7 mouse cellular contexts compared by ENCODE assay signal in genomic region chr19:46338331-46338936, GRCm38 (mm10). TPM values are rescaled to one million over a fixed set of nuclear protein-coding genes. Genes with fewer than 3 reads are reported as not detected.
A peak's percentile ranks its signal among the peaks of the same experiment; 100 is the strongest.
DNase-seq lines count a peak whose midpoint lies in the region; ATAC-seq lines count a peak whose summit lies in the region.

Cuedc2 (minus strand) TSS chr19:46338702.

- H3K9me3 ChIP-seq in embryonic facial prominence, embryonic 11.5 days (replicated peaks; ENCODE audit: control insufficient read depth, low read length), result no peaks in the 10 kb centered on the region
- H3K9me3 ChIP-seq in limb, embryonic 10.5 days (replicated peaks), result no peaks in the 10 kb centered on the region
- no peaks in the 10 kb centered on the region for H3K9me3 ChIP-seq in midbrain, embryonic 13.5 days

- peak; percentile 83 for ATAC-seq in embryonic facial prominence, embryonic 11.5 days (replicated peaks; ENCODE audit: insufficient number of reproducible peaks, low FRiP score, low TSS enrichment, low read depth)
- peak; percentile 64 for ATAC-seq in granulocyte monocyte progenitor cell, adult 5-6 weeks (replicated peaks; ENCODE audit: poor library complexity, severe bottlenecking)
- peak; percentile 88 for ATAC-seq in midbrain, embryonic 13.5 days

- H3K4me1 ChIP-seq in embryonic facial prominence, embryonic 11.5 days (ENCODE audit: control insufficient read depth, insufficient read depth, low read length), result peaks cover 5% of the 10 kb centered on the region
- peaks cover 20% of the 10 kb centered on the region for H3K4me1 ChIP-seq in limb, embryonic 10.5 days
- peaks cover 22% of the 10 kb centered on the region for H3K4me1 ChIP-seq in midbrain, embryonic 13.5 days (replicated peaks)

- no peaks in the 10 kb centered on the region for H3K36me3 ChIP-seq in embryonic facial prominence, embryonic 11.5 days (replicated peaks; ENCODE audit: control insufficient read depth, insufficient read depth, low read depth, low read length)
- H3K36me3 ChIP-seq in limb, embryonic 10.5 days, result no peaks in the 10 kb centered on the region
- no peaks in the 10 kb centered on the region for H3K36me3 ChIP-seq in midbrain, embryonic 13.5 days

- peak within 1 kb of the TSS; percentile 83 for H3K9ac ChIP-seq in embryonic facial prominence, embryonic 11.5 days (replicated peaks; ENCODE audit: low read length)
- H3K9ac ChIP-seq in midbrain, embryonic 13.5 days (replicated peaks), result peak within 1 kb of the TSS; percentile 74

- no peaks in the 10 kb centered on the region for H3K27me3 ChIP-seq in embryonic facial prominence, embryonic 11.5 days (ENCODE audit: control insufficient read depth, insufficient read depth, low read length)
- H3K27me3 ChIP-seq in limb, embryonic 10.5 days (ENCODE audit: low read depth, poor library complexity, severe bottlenecking), result peaks cover 13% of the 10 kb centered on the region; the same call in 1 of the 2 replicates
- H3K27me3 ChIP-seq in midbrain, embryonic 13.5 days, result peaks cover 6% of the 10 kb centered on the region; the same call in 1 of the 2 replicates

- H3K27ac ChIP-seq in embryonic facial prominence, embryonic 11.5 days (replicated peaks; ENCODE audit: low read depth, low read length), result 0 out of 2 replicates have a peak within 1 kb of the TSS, but pooled peaks have one; percentile 35
- H3K27ac ChIP-seq in limb, embryonic 10.5 days, result peak within 1 kb of the TSS; percentile 89
- peak within 1 kb of the TSS; percentile 85 for H3K27ac ChIP-seq in midbrain, embryonic 13.5 days

- under 1% methylated on average over 31 of the region's 31 CpGs for WGBS in embryonic facial prominence, embryonic 11.5 days
- WGBS in limb, embryonic 10.5 days, result under 1% methylated on average over 31 of the region's 31 CpGs
- under 1% methylated on average over 31 of the region's 31 CpGs for WGBS in midbrain, embryonic 13.5 days

- peak within 1 kb of the TSS; percentile 81 for H3K4me2 ChIP-seq in embryonic facial prominence, embryonic 11.5 days (ENCODE audit: low read depth, low read length)
- peak within 1 kb of the TSS; percentile 71 for H3K4me2 ChIP-seq in midbrain, embryonic 13.5 days (replicated peaks)

- peak; percentile 96 for DNase-seq in adrenal gland, postnatal 14 days
- peak; percentile 96 for DNase-seq in embryonic facial prominence, embryonic 11.5 days (ENCODE audit: low spot score)
- peak; percentile 96 for DNase-seq in kidney, adult 11 months
- DNase-seq in limb, embryonic 10.5 days (ENCODE audit: low spot score), result peak; percentile 95
- DNase-seq in spleen, adult 12 weeks (ENCODE audit: low spot score), result peak; percentile 91

- H3K4me3 ChIP-seq in embryonic facial prominence, embryonic 11.5 days (ENCODE audit: low read depth, low read length), result peak within 1 kb of the TSS; percentile 71
- H3K4me3 ChIP-seq in limb, embryonic 10.5 days, result peak within 1 kb of the TSS; percentile 73
- peak within 1 kb of the TSS; percentile 68 for H3K4me3 ChIP-seq in midbrain, embryonic 13.5 days (replicated peaks)

RNA-seq across cellular contexts. Expression of gene Cuedc2, which starts in this region (rescaled TPM):
- 71.8 and 77.5 TPM in 2 replicates for total RNA-seq in adrenal gland, postnatal 14 days (2021)
- polyA plus RNA-seq in embryonic facial prominence, embryonic 11.5 days (2014; fragmentation: Nextera tagmentation; extraction: Ambion mirVana), result 183 and 199 TPM in 2 replicates
- total RNA-seq in granulocyte monocyte progenitor cell, adult 5-6 weeks (2014; fragmentation: Nextera tagmentation), result 104 and 108 TPM in 2 replicates
- 158 and 161 TPM in 2 replicates for total RNA-seq in granulocyte monocyte progenitor cell, adult 5-6 weeks (2017)
- polyA plus RNA-seq in limb, embryonic 10.5 days (2016; fragmentation: Nextera tagmentation; extraction: Ambion mirVana), result 150 and 183 TPM in 2 replicates
- 290 TPM in 2 replicates for polyA plus RNA-seq in midbrain, embryonic 13.5 days (2015; fragmentation: Nextera tagmentation; extraction: Ambion mirVana)

Comparison
In these comparisons a context has a peak if more than half of its experiments do, and no peak if none do; other contexts are left out.
1. Peak in every context shown above with its lines: DNase-seq, ATAC-seq, H3K4me3 ChIP-seq and H3K27ac ChIP-seq.
2. H3K27ac ChIP-seq: peak in every context shown above with its lines; median percentile 89 in limb, embryonic 10.5 days; 85 in midbrain, embryonic 13.5 days; 35 in embryonic facial prominence, embryonic 11.5 days.